Mouse (Mus musculus): ENCODE measurements around the gene Rplp0. TPM values are rescaled to one million over a fixed set of nuclear protein-coding genes. Genes with fewer than 3 reads are reported as not detected.
A peak's percentile ranks its signal among the peaks of the same experiment; 100 is the strongest.

Rplp0 gene
- 478 and 485 TPM in 2 replicates for polyA plus RNA-seq (2012; rRNA removed)

GRCm38 (mm10) chr5:115559237-115560101 lies at the start of gene Rplp0:
Gene Rplp0, plus strand, starts transcription at chr5:115559467.
- Histone ChIP-seq H3K4me3 (replicated peaks; ENCODE audit: insufficient read depth, low read depth, low read length) (peak within 1 kb of the TSS; percentile 59), H3K4me1 (ENCODE audit: control insufficient read depth, insufficient read depth, low read length) (peaks cover 6% of the 10 kb centered on the region), H3K27ac (ENCODE audit: insufficient read depth, low read length) (peak within 1 kb of the TSS; percentile 65), H3K27me3 (ENCODE audit: control insufficient read depth, insufficient read depth, low read length) (no peaks in the 10 kb centered on the region)
- DNase-seq: peak; percentile 100
- TF ChIP-seq POLR2A (IDR thresholded peaks at IDR 0.05; ENCODE audit: borderline replicate concordance, insufficient read depth, low read length) (peak; percentile 99), CTCF (IDR thresholded peaks at IDR 0.05; ENCODE audit: borderline replicate concordance, insufficient read depth, low read depth, low read length) (peak; percentile 92)
- WGBS: under 1% methylated on average over 78 of the region's 78 CpGs

GRCm38 (mm10) chr5:115509790-115510689 lies 49.2 kb upstream of the Rplp0 start:
- WGBS: 31% methylated on average over 15 of the region's 15 CpGs
- TF ChIP-seq POLR2A (IDR thresholded peaks at IDR 0.05; ENCODE audit: borderline replicate concordance, insufficient read depth, low read length) (no peak), CTCF (IDR thresholded peaks at IDR 0.05; ENCODE audit: borderline replicate concordance, insufficient read depth, low read depth, low read length) (no peak)
- DNase-seq: peak in 1 of 2 experiments; percentile 45
- H3K27me3 ChIP-seq (ENCODE audit: control insufficient read depth, insufficient read depth, low read length): no peaks in the 10 kb centered on the region
- H3K4me3 ChIP-seq (replicated peaks; ENCODE audit: insufficient read depth, low read depth, low read length): peak overlapping the region; percentile 51
- peaks cover 32% of the 10 kb centered on the region for H3K4me1 ChIP-seq (ENCODE audit: control insufficient read depth, insufficient read depth, low read length)
- H3K27ac ChIP-seq (ENCODE audit: insufficient read depth, low read length): peak overlapping the region; percentile 31

- TF ChIP-seq POLR2A (IDR thresholded peaks at IDR 0.05; ENCODE audit: borderline replicate concordance, insufficient read depth, low read length) (no peak), CTCF (IDR thresholded peaks at IDR 0.05; ENCODE audit: borderline replicate concordance, insufficient read depth, low read depth, low read length) (no peak)
- DNase-seq: no peak
- Histone ChIP-seq H3K27ac (ENCODE audit: insufficient read depth, low read length) (no peak overlapping the region), H3K4me3 (replicated peaks; ENCODE audit: insufficient read depth, low read depth, low read length) (no peak overlapping the region), H3K4me1 (ENCODE audit: control insufficient read depth, insufficient read depth, low read length) (peaks cover 43% of the 10 kb centered on the region), H3K27me3 (ENCODE audit: control insufficient read depth, insufficient read depth, low read length) (no peaks in the 10 kb centered on the region)
- 61% methylated on average over 7 of the region's 7 CpGs for WGBS
Observed at GRCm38 (mm10) chr5:115512375-115512774, 46.9 kb upstream of the Rplp0 start.

- TF ChIP-seq CTCF (IDR thresholded peaks at IDR 0.05; ENCODE audit: borderline replicate concordance, insufficient read depth, low read depth, low read length) (no peak), POLR2A (IDR thresholded peaks at IDR 0.05; ENCODE audit: borderline replicate concordance, insufficient read depth, low read length) (no peak)
- no peak overlapping the region for H3K27ac ChIP-seq (ENCODE audit: insufficient read depth, low read length)
- 80% methylated on average over 14 of the region's 14 CpGs for WGBS
- H3K27me3 ChIP-seq (ENCODE audit: control insufficient read depth, insufficient read depth, low read length): no peaks in the 10 kb centered on the region
- DNase-seq: no peak
- peaks cover 43% of the 10 kb centered on the region for H3K4me1 ChIP-seq (ENCODE audit: control insufficient read depth, insufficient read depth, low read length)
- H3K4me3 ChIP-seq (replicated peaks; ENCODE audit: insufficient read depth, low read depth, low read length): no peak overlapping the region
Observed at GRCm38 (mm10) chr5:115513246-115513645, 46.0 kb upstream of the Rplp0 start.

GRCm38 (mm10) chr5:115513721-115514120 lies 45.5 kb upstream of the Rplp0 start:
- Histone ChIP-seq H3K4me3 (replicated peaks; ENCODE audit: insufficient read depth, low read depth, low read length) (no peak overlapping the region), H3K27me3 (ENCODE audit: control insufficient read depth, insufficient read depth, low read length) (no peaks in the 10 kb centered on the region), H3K27ac (ENCODE audit: insufficient read depth, low read length) (no peak overlapping the region), H3K4me1 (ENCODE audit: control insufficient read depth, insufficient read depth, low read length) (peaks cover 43% of the 10 kb centered on the region)
- DNase-seq: no peak
- TF ChIP-seq CTCF (IDR thresholded peaks at IDR 0.05; ENCODE audit: borderline replicate concordance, insufficient read depth, low read depth, low read length) (no peak), POLR2A (IDR thresholded peaks at IDR 0.05; ENCODE audit: borderline replicate concordance, insufficient read depth, low read length) (no peak)
- WGBS: 95% methylated on average over 16 of the region's 16 CpGs

GRCm38 (mm10) chr5:115514346-115514745 lies 44.9 kb upstream of the Rplp0 start:
- Histone ChIP-seq H3K27ac (ENCODE audit: insufficient read depth, low read length) (peak overlapping the region; percentile 58), H3K4me3 (replicated peaks; ENCODE audit: insufficient read depth, low read depth, low read length) (no peak overlapping the region), H3K4me1 (ENCODE audit: control insufficient read depth, insufficient read depth, low read length) (peaks cover 49% of the 10 kb centered on the region), H3K27me3 (ENCODE audit: control insufficient read depth, insufficient read depth, low read length) (no peaks in the 10 kb centered on the region)
- no peak for DNase-seq
- WGBS: 65% methylated on average over 6 of the region's 6 CpGs
- TF ChIP-seq POLR2A (IDR thresholded peaks at IDR 0.05; ENCODE audit: borderline replicate concordance, insufficient read depth, low read length): no peak

- no peaks in the 10 kb centered on the region for H3K27me3 ChIP-seq (ENCODE audit: control insufficient read depth, insufficient read depth, low read length)
- TF ChIP-seq CTCF (IDR thresholded peaks at IDR 0.05; ENCODE audit: borderline replicate concordance, insufficient read depth, low read depth, low read length): no peak
- TF ChIP-seq POLR2A (IDR thresholded peaks at IDR 0.05; ENCODE audit: borderline replicate concordance, insufficient read depth, low read length): no peak
- H3K4me1 ChIP-seq (ENCODE audit: control insufficient read depth, insufficient read depth, low read length): peaks cover 50% of the 10 kb centered on the region
- H3K4me3 ChIP-seq (replicated peaks; ENCODE audit: insufficient read depth, low read depth, low read length): peak overlapping the region; percentile 0
- peak overlapping the region; percentile 58 for H3K27ac ChIP-seq (ENCODE audit: insufficient read depth, low read length)
- peak; percentile 50 to 53 for DNase-seq
- 23% methylated on average over 20 of the region's 20 CpGs for WGBS
Observed at GRCm38 (mm10) chr5:115514896-115515587, 44.2 kb upstream of the Rplp0 start.
